Mouse (Mus musculus) 3134 (cell line): ENCODE measurements around the gene Fxr2.
"Not testable (repeated sequence)": the region's sequence is repeated elsewhere in the genome, so short reads cannot be mapped to it uniquely, and the experiment has no call there.

ENCODE experiments used
- DNase-seq: peaks from one replicate; pipeline ENCODE4 v3.0.0-alpha.2; 2011; ENCODE audit warnings: low spot score; ENCODE audit not compliant: insufficient read length; ENCODE audit errors: extremely low read depth

The Fxr2 gene

DNA sequence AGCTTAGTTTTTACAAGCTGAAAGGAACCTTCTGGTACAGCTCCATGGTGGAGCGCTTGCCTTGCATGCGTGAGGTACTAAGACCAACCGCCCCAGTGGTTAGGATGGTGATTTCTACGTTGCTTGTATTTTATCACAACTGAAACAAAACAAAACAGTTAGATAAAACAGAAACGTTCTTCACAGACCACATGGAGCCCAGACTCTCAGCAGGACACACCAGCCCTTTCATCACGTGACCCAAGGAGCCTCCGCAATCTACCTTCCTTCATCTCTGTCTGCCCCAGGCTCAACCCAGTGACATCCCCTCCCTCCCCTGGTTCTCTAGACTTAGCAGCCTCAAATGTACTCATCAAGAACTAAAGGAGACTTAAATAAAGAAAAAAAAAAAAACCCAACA lies 23.4 kb upstream of the Fxr2 start:
- DNase-seq: no peak

DNA sequence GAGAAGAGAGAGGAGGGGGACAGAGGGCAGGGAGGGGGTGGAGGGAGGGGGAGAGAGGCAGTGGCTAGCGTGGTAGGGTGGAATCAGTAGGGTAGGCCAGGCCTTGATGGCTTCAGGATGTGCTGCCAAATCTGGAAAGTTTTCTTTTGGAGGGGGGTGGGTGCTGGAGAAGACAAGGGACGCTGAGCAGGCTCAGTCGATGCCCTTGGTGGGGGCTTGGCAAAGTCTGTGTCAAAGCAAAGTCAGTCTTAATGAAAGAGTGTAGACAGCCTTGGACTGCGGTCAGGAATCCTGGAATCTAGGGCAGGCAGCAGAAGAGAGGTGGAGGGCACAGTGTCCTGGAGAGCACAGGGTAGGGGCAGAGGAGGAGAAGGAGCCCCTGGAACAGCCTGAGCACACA lies 21.9 kb upstream of the Fxr2 start:
- DNase-seq: no peak

DNA sequence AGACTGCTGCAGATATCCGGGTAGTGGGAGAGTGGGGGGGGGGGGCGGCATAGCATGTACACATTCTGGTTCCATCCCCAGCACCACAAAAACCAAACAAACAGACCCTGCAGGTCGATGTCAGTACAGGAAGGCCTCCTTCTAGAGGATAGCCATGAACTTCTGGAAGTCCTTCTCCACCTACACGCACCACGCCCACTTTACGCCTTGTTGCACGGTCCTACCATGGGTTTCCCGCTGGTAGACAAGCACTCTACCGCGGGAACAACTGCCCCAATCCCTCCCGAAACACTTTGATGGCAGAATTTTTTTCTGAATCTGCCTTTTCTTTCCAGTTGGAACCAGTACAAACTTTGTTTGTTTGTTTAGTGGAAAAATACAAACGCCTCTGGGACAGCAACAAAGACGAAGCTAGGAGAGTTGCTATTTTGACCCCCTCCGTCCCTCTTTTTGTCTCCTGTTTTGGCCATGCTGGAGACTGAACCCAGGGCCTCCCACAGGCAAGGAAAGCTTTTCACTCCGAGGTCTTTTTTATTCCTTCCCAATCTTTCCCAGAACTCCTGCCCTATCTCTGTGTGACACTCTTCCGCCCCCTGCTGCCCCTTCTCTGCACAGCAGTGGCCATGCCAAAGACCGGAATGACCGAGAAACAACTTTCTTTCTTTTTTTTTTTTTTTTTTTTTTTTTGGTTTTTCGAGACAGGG lies 19.1 kb upstream of the Fxr2 start:
- DNase-seq: peak; percentile 48

DNA sequence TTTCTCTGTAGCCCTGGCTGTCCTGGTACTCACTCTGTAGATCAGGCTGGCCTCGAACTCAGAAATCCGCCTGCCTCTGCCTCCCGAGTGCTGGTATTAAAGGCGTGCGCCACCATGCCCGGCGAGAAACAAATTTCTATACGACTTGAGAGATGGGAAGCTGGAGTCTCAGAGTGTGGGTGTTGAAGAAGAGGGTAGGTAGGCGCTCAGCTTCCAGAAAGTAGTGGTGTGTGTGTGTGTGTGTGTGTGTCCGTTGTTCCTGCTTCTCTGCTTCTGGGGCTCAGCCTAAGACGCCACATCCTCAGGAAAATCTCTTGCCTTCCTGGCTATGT lies 18.6 kb upstream of the Fxr2 start:
- not testable (repeated sequence) for DNase-seq

DNA sequence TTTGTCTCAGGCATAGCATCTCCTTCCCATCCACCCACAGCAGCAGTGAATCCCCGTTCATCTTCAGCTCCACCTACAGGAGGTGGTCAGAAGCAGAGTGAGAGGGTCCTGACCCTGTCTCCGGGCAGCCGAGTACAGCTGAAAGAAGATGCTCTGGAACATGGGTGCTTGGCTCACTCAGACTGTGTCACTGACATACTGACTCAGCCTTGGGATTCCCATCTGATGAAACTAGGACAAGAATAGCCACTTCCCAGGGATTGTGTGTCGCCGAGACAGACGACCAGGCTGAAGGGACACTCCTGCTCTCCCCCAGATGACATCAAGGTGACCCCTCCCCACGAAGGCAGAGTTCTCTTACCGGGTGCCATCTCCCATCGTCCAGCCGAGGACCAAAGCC lies 16.0 kb upstream of the Fxr2 start:
- DNase-seq: no peak

GRCm38 (mm10) chr11:69617805-69618204 lies 15.0 kb upstream of the Fxr2 start, which contains the start of gene Shbg:
Gene Shbg (minus strand): TSS chr11:69617905.
- no peak for DNase-seq

- no peak for DNase-seq
Measured at GRCm38 (mm10) chr11:69620394-69621081, 12.3 kb upstream of the Fxr2 start.

DNA sequence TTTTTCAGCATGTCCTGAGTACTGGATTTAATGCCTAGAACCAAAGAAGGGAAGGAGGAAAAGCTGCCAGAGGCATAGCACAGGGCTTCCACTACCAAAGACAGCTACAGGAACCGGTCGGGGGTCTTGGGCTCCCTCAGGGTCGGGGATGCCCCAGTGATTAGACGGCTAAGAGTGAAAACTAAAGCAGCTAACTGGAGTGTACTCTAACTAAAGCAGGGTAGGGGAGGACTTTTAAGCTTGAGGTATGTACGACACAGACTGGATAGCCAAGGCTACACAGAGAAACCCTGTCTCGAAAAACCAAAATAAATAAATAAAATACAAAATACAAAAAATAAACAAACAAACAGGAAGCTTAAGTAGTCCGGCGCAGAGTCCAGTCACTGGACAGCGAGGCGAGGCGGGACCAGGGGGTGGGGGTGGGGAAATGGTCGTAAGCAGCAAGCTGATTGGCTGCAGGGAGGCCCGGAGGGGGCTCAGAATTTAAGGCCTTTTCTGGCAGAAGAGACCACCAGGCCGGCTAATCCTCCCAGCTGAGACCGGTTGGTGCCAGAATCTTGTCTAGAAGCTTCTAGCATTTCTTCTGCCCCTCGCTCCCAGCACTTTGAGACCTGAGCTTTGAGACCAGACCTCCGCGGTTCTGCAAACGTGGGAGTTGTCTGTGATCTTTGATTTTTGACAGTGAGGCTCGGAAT lies 11.1 kb upstream of the Fxr2 start, which contains the start of gene Sat2:
Sat2 (plus strand) TSS at position 454 of the 698 bp plus-strand sequence.
- DNase-seq: peak; percentile 80

DNA sequence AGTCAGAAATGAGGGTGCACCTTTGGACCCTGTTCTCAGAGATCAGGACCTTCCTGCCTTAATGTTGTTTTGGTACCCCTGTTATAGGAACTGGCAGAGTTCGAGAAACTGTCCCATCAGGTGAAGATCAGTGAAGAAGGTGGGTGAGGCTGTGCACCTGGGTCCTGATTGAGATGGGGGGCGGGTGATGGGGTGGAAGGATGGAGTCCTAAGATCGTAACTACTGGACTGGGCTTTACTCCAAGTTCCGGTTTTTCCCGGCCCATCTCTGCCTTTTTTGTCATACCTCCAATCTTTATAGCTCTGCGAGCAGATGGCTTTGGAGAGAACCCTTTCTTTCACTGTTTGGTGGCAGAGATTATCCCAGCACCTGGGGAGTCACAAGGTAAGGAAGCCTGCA lies 10.4 kb upstream of the Fxr2 start:
- DNase-seq: no peak

DNA sequence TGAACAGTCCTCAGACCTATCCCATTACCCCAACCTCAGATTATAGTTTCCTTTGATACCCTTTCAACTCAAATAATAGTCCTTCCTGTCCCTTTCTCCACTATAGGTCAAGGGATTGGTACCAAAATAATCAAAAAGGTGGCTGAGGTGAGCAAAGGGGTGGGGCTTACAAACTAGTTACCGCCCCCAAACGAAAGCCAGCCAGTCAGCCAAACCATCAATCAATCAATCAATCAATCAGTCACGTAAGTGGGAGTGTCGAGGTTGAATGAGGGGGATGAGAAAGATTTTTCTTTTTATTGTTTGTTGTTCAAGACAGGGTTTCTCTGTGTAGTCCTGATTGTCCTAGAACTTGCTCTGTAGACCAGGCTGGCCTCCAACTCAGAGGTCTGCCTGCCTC lies 9.8 kb upstream of the Fxr2 start:
- no peak for DNase-seq

GRCm38 (mm10) chr11:69624339-69624738 lies 8.5 kb upstream of the Fxr2 start:
- DNase-seq: not testable (repeated sequence)

DNA sequence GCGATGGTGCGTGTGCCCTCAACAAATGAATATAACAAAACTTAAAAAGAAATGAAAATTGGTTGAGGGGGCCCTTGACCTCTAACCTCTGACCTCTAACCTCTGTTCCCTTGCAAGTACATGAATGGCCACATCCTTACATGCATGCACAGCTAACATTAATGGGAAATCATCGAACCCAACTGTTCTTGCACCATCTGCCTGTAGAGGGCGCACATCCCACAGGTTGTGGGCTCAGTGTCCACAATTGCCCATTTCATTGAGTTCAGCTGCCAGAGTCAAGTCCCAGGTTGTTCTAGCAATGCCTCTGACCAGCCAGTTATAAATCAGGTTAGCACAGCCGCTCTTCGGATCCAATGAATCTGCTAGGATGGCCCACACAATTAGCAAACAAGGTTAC lies 4.5 kb upstream of the Fxr2 start:
- peak; percentile 74 for DNase-seq

- DNase-seq: no peak
Measured at GRCm38 (mm10) chr11:69629802-69630201, 3.0 kb upstream of the Fxr2 start.

- peak; percentile 68 for DNase-seq
Measured at GRCm38 (mm10) chr11:69633128-69633866, 507 bp downstream of the Fxr2 start.

DNA sequence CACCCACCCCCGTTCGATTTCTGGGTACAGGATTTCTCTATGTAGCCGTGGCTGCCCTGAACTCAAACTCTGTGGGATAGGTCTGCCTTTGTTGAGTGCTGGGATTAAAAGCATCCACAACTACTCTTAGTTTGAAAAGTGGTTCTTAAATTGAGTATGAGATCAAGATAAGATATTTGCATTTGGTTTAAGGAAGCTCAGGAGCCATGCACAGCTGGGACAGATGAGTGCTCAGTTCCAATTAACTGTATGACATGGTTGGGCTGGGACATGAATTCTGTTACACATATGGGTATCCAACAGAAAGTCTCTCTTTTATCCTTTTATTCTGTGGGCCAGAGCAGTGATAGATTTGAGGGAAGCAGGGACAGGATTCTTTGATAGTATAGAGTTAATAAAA lies 2.7 kb downstream of the Fxr2 start:
- DNase-seq: no peak

- no peak for DNase-seq
Measured at GRCm38 (mm10) chr11:69645860-69646259, 13.1 kb downstream of the Fxr2 start.

DNA sequence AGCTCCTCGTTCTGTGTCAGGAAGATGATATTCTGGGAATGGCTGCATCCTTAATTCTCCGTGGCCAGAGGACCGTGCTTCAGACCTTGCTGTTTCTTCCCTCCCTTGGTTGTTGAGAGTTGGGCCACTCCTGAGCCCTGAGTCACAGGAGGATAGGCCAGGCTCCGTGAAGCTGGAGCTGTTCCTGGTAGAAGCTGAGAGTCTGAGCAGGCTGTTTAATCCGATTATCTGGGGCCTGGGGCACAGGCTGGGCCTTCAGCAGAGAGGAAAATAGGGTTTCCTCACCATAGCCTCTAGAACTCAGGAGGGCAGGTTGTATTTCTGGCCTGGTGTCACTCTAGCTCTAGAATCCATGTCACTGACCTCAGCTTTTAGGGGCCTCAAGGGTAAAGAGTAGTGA lies 20.6 kb downstream of the Fxr2 start:
- DNase-seq: no peak

GRCm38 (mm10) chr11:69654760-69655159 lies 22.0 kb downstream of the Fxr2 start:
- DNase-seq: no peak

- DNase-seq: no peak
Measured at GRCm38 (mm10) chr11:69655264-69656064, 22.7 kb downstream of the Fxr2 start, which contains the start of gene Sox15. Gene Sox15 (plus strand): TSS chr11:69655314.

DNA sequence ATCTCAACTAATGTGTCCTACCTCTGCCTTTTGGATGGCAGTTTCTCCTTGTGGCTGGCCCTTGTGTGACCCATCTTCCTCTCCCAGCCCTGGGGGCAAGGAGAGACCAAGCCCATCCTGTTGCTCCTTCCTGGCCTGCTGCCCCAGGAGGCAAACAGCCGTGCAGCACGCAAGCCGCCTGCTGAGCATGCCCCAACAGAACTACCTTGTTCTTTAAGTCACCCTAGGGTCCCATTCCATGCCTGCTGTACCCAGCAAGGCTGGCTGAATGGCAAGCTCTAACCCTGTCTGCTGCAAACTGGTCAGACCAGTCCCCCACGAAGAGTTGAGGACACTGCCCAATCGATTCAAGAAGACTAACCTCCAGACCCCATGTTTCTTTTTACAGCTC lies 23.3 kb downstream of the Fxr2 start:
- no peak for DNase-seq
